Mouse (Mus musculus) urinary bladder, postnatal 36 days (tissue): ENCODE data around the gene Cc2d1a.

Experiments used
- DNase-seq, 2 experiments: peaks; one replicate each; pipeline ENCODE4 v3.0.0; 2022; ENCODE audit warnings: low spot score in 2 of 2, mixed read lengths in 1 of 2

Gene Cc2d1a

GRCm38 (mm10) chr8:84177405-84177804 lies 29.7 kb upstream of the Cc2d1a start:
- DNase-seq = no peak

GRCm38 (mm10) chr8:84176560-84176959 lies 28.8 kb upstream of the Cc2d1a start:
- DNase-seq = no peak

GRCm38 (mm10) chr8:84173861-84174260 lies 26.1 kb upstream of the Cc2d1a start:
- DNase-seq = no peak

- no peak for DNase-seq
These were observed 22.4 kb upstream of the Cc2d1a start for GRCm38 (mm10) chr8:84170096-84170495.

GRCm38 (mm10) chr8:84167696-84168095 lies 20.0 kb upstream of the Cc2d1a start:
- DNase-seq = no peak

- no peak for DNase-seq
These were observed 9.9 kb upstream of the Cc2d1a start for GRCm38 (mm10) chr8:84157620-84158019.

GRCm38 (mm10) chr8:84149181-84149580 lies 1.4 kb upstream of the Cc2d1a start:
- DNase-seq = no peak

- DNase-seq = no peak
These were observed 755 bp upstream of the Cc2d1a start for GRCm38 (mm10) chr8:84148531-84148850.

GRCm38 (mm10) chr8:84147324-84147766 lies 391 bp downstream of the Cc2d1a start:
- DNase-seq = peak; percentile 57 to 58

GRCm38 (mm10) chr8:84144636-84145245 lies 3.0 kb downstream of the Cc2d1a start:
- no peak for DNase-seq

- no peak for DNase-seq
These were observed 6.9 kb downstream of the Cc2d1a start for GRCm38 (mm10) chr8:84140838-84141237.

GRCm38 (mm10) chr8:84137848-84138247 lies 9.9 kb downstream of the Cc2d1a start:
- DNase-seq = no peak

GRCm38 (mm10) chr8:84132225-84132624 lies 15.5 kb downstream of the Cc2d1a start:
- DNase-seq = no peak

GRCm38 (mm10) chr8:84130806-84131205 lies 16.9 kb downstream of the Cc2d1a start:
- no peak for DNase-seq

- no peak for DNase-seq
These were observed 19.5 kb downstream of the Cc2d1a start for GRCm38 (mm10) chr8:84128277-84128676.

- DNase-seq = no peak
These were observed 20.4 kb downstream of the Cc2d1a start for GRCm38 (mm10) chr8:84127202-84127901.

GRCm38 (mm10) chr8:84126742-84127141 lies 21.0 kb downstream of the Cc2d1a start:
- DNase-seq = no peak

GRCm38 (mm10) chr8:84125656-84126055 lies 22.1 kb downstream of the Cc2d1a start, which contains the start of gene Podnl1:
Podnl1 (plus strand) TSS chr8:84125989.
- DNase-seq = no peak

- DNase-seq = no peak
These were observed 25.6 kb downstream of the Cc2d1a start for GRCm38 (mm10) chr8:84122151-84122550.

- no peak for DNase-seq
These were observed 32.1 kb downstream of the Cc2d1a start for GRCm38 (mm10) chr8:84115646-84116045.

GRCm38 (mm10) chr8:84106216-84107040 lies 41.3 kb downstream of the Cc2d1a start:
- DNase-seq = no peak

GRCm38 (mm10) chr8:84105676-84106075 lies 42.1 kb downstream of the Cc2d1a start:
- no peak for DNase-seq
